Mouse (Mus musculus) spleen, adult 2 months (tissue): Measurements from ENCODE around the gene Akr1d1.

Experiments
- CTCF ChIP-seq: fragments of 200-500 bp; IDR thresholded peaks from 2 replicates; pipeline ENCODE4 v1.5.1; 2011; ENCODE audit warnings: mild to moderate bottlenecking, inconsistent platforms; ENCODE audit not compliant: insufficient read depth, insufficient read length, insufficient replicate concordance; ENCODE audit errors: extremely low read depth
- POLR2A ChIP-seq: fragments of 200-500 bp; IDR thresholded peaks from 2 replicates; pipeline ENCODE4 v1.6.1; 2011; ENCODE audit warnings: low read depth, low read length, inconsistent platforms

DNA sequence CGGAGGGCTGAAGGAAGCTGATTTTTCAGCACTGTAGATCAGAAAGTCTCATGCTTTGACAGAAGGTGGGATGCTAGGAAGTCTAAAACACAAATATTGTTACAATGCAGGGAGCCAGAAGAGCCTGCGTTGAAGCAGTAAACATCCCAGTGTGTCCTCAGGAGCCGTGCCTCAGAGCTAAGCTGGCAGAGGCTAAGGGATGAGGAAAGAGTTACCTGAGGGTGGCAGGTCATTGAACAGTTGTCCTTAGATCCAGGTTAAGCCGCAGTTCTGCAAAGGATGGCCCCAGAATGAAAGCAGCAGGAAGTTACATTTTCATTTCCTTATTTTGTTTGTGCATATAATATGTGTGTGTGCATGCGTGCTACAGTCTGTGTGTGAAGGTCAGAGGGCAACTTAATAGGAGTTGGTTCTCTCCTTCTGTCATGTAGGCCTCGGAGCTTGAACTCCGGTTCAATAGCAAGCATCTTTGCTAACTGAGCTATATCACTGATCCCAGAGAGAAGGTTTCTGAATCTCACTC is 71.1 kb downstream of the Akr1d1 start:
- TF ChIP-seq CTCF: no peak
- TF ChIP-seq POLR2A: no peak
